Mouse (Mus musculus) G1E (cell line): ENCODE results near the gene Olfr874. TPM values are rescaled to one million over a fixed set of nuclear protein-coding genes. Genes with fewer than 3 reads are reported as not detected.

Experiments used
- ATAC-seq: 2 replicates; pipeline ENCODE4 v1.8.0; 2016; ENCODE audit warnings: mild to moderate bottlenecking; ENCODE audit not compliant: insufficient number of reproducible peaks, poor library complexity, low FRiP score, severe bottlenecking; ENCODE audit errors: extremely low read depth
- DNase-seq: peaks from one replicate; pipeline ENCODE4 v3.0.0; 2012; ENCODE audit warnings: low spot score
- H3K27me3 ChIP-seq: 2 replicates; pipeline ENCODE4 v1.6.1; 2012; ENCODE audit warnings: mild to moderate bottlenecking, low read length, inconsistent platforms; ENCODE audit not compliant: insufficient read depth
- H3K36me3 ChIP-seq: replicated peaks from 2 replicates; pipeline ENCODE3; 2012; ENCODE audit warnings: mild to moderate bottlenecking, inconsistent platforms
- H3K4me1 ChIP-seq: 2 replicates; pipeline ENCODE4 v1.6.1; 2012; ENCODE audit warnings: low read depth, low read length, inconsistent platforms, mixed read lengths; ENCODE audit not compliant: insufficient read depth
- H3K4me3 ChIP-seq: 2 replicates; pipeline ENCODE4 v1.5.1; 2012; ENCODE audit warnings: low read depth, mild to moderate bottlenecking, inconsistent platforms, low read length, moderate library complexity, mixed read lengths
- H3K9me3 ChIP-seq: replicated peaks from 2 replicates; pipeline ENCODE4 v1.6.1; 2012; ENCODE audit warnings: inconsistent platforms
- CTCF ChIP-seq: IDR thresholded peaks from 2 replicates; pipeline ENCODE4 v1.5.1; 2012; ENCODE audit warnings: low read depth, low read length, inconsistent platforms, mixed read lengths
- GATA1 ChIP-seq: IDR thresholded peaks from 2 replicates; pipeline ENCODE4 v1.6.1; 2012; ENCODE audit warnings: borderline replicate concordance, low read length, inconsistent platforms, mixed read lengths
- GATA2 ChIP-seq: IDR thresholded peaks from 2 replicates; pipeline ENCODE4 v1.6.1; 2012; ENCODE audit warnings: low read depth, low read length, inconsistent platforms, borderline replicate concordance
- POLR2AphosphoS5 ChIP-seq: IDR thresholded peaks from 2 replicates; pipeline ENCODE4 v1.6.1; 2012; ENCODE audit warnings: low read depth, low read length, inconsistent platforms; ENCODE audit not compliant: insufficient replicate concordance
- TAL1 ChIP-seq: conservative IDR thresholded peaks from 2 replicates; pipeline ENCODE4 v1.6.1; 2012; ENCODE audit warnings: low read depth, low read length, inconsistent platforms, mixed read lengths
- polyA plus RNA-seq: library from polyadenylated mRNA; stranded (reverse); fragments of >175 nt; gene quantifications from 2 replicates; pipeline ENCODE4 v1.2.3, GENCODE M21; 2012
- total RNA-seq, 2 experiments: library from RNA; stranded (forward) in 1 of 2; stranded (reverse) in 1 of 2; fragments of 200-1000 nt in 1 of 2; fragments of >200 nt in 1 of 2; fragmentation: Nextera tagmentation in 1 of 2; gene quantifications; 2 replicates each; pipeline ENCODE4 v1.2.3; 2014 to 2017

Olfr874 gene
- total RNA-seq (2014; fragmentation: Nextera tagmentation) (not detected in 2 replicates), total RNA-seq (2017) (0.05 TPM in 1 of 2 replicates, not detected in the other), polyA plus RNA-seq (not detected in 2 replicates)

DNA sequence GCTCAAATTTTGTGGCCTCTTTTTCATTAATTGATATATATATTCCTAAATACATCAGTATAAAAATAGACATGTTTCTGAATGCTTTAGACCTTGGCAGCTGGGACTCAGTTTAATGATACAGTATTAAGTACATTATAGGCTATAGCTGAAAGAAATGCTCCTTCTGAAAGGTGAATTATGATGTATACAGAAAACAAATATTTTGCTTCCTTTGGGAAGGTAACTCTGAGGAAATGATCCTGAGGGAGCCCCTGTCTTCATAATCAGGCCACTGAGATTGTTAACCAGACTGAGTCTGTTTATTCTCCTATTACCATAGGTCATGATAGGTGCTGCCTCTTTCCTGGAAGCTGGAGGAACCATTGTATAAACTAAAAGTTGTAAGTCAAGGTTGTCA, at the start of gene Olfr874:
Olfr874 (plus strand) TSS at position 301 of the 400 bp plus-strand sequence.
- ATAC-seq (no peak), DNase-seq (no peak)
- TF ChIP-seq CTCF, result no peak
- TF ChIP-seq GATA1, result no peak
- TF ChIP-seq TAL1, result no peak
- no peaks in the 10 kb centered on the region for H3K36me3 ChIP-seq
- no peaks in the 10 kb centered on the region for H3K27me3 ChIP-seq
- no peaks in the 10 kb centered on the region for H3K9me3 ChIP-seq
- no peak within 1 kb of the TSS for H3K4me3 ChIP-seq
- H3K4me1 ChIP-seq, result no peaks in the 10 kb centered on the region

DNA sequence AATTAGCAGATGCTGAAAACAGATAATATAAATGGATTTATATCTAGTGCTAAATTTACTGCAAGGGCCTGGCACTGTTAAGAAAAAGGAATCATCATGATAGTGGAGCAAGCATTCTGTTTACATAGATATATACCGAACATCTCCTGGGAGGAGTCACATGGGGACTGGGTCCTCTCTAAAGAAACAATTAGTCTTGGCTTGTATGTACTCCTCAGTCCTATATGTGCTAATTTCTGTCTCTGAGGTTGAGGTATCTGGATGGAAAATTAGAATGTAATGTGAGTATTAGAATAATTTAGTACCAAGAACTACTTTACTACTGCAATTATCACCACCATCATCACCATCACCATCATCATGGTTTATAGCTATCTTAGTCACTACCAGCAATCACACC, 28.8 kb upstream of the Olfr874 start, which contains the start of gene Olfr160:
Olfr160 (minus strand) TSS at position 101 of the 400 bp plus-strand sequence.
- no peak for TF ChIP-seq TAL1
- TF ChIP-seq POLR2AphosphoS5, result no peak
- TF ChIP-seq GATA2, result no peak
- TF ChIP-seq GATA1, result no peak
- TF ChIP-seq CTCF, result no peak
- no peaks in the 10 kb centered on the region for H3K36me3 ChIP-seq
- ATAC-seq (no peak), DNase-seq (no peak)
- H3K4me1 ChIP-seq, result no peaks in the 10 kb centered on the region
- no peak within 1 kb of the TSS for H3K4me3 ChIP-seq
- H3K9me3 ChIP-seq, result no peaks in the 10 kb centered on the region
- H3K27me3 ChIP-seq, result no peaks in the 10 kb centered on the region

DNA sequence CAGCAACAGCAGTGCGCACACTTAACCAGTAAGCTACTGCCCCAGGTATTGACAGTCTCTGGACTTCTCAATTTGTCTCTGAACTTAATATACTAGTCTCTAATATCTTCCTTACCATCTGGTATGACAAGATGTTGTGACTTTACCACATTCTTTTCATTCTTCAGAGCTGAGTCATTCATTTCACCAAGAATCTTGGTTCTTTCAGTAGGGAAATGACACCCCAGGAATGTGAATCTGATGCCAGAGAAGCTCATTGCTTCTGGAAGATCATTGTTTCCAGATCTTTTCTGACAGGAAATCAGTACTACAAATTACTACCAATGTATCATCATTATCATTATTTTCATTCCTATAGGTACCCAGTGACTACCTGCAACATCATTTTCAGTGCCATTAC, 10.6 kb upstream of the Olfr874 start:
- TF ChIP-seq CTCF (no peak), GATA2 (no peak), GATA1 (no peak)

DNA sequence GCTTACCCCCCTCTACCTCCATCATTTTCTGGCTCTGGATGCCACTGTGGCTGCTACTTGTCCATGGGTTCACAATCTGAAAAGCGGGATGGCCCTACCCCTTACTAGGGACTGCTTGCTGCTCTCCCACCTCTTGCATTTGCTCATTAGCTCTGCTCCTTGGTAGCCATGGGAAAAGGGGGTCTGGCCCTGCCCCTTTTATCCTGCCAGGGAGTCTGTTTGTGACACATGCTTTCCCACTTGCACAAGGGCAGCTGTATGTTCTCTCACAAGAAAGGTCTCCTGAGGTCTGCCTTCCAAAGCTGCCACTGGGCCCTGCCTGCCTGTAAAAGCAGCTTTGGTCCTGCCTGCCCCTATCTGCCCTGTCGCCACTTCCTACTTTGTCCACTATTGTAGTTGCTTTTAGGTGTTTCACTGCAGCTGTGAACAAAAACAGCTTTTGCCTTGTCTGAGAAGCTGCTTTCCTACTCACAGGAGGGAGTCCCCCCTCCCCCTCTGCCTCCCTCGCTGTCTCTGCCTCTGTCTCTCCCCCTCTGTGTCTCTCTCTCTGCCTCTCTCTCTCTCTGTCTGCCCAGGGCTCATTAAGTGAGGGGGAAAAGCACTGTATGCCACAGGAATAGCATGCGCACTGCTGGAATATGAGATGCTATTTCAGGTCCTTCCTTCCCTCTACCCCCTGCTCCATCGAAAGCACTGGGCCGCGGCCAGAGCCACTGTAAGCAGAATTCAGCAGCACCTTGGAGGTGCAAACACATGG, 5.6 kb downstream of the Olfr874 start:
- no peak overlapping the region for H3K4me3 ChIP-seq
- TF ChIP-seq TAL1 (no peak), GATA2 (no peak), POLR2AphosphoS5 (no peak), CTCF (no peak), GATA1 (no peak)
- DNase-seq, result no peak

More for the DNA sequence above, 10.6 kb upstream of the Olfr874 start:
- ATAC-seq, result no peak
- Histone ChIP-seq H3K9me3 (no peaks in the 10 kb centered on the region), H3K4me3 (no peak overlapping the region), H3K36me3 (no peaks in the 10 kb centered on the region), H3K27me3 (no peaks in the 10 kb centered on the region), H3K4me1 (no peaks in the 10 kb centered on the region)
- DNase-seq, result no peak

DNA sequence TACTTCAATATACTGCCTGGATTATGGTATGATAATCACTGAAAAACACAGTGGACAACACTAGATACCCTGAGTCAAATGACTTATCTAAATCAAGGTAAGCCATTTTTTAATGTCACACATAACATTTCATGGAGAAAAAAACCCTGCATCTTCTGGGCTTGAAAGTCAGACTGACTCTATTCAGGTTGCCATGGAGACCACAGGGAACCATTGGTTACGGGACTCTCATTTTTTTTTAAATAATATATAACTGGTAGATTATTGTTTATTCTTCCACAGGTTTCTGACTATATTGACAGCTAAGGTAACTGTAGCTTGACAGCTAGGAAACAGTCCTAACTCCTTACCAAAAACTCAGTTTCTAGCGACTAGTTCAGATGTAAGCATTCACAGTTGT, 6.6 kb downstream of the Olfr874 start:
- Histone ChIP-seq H3K4me1 (no peaks in the 10 kb centered on the region), H3K27me3 (no peaks in the 10 kb centered on the region), H3K4me3 (no peak overlapping the region), H3K36me3 (no peaks in the 10 kb centered on the region), H3K9me3 (no peaks in the 10 kb centered on the region)
- no peak for ATAC-seq
- DNase-seq, result no peak
- TF ChIP-seq POLR2AphosphoS5, result no peak
- TF ChIP-seq GATA2, result no peak
- no peak for TF ChIP-seq GATA1
- no peak for TF ChIP-seq TAL1

More for the DNA sequence above, 5.6 kb downstream of the Olfr874 start:
- H3K9me3 ChIP-seq, result no peaks in the 10 kb centered on the region
- no peaks in the 10 kb centered on the region for H3K4me1 ChIP-seq
- H3K36me3 ChIP-seq, result no peaks in the 10 kb centered on the region
- no peak for ATAC-seq
- no peaks in the 10 kb centered on the region for H3K27me3 ChIP-seq

DNA sequence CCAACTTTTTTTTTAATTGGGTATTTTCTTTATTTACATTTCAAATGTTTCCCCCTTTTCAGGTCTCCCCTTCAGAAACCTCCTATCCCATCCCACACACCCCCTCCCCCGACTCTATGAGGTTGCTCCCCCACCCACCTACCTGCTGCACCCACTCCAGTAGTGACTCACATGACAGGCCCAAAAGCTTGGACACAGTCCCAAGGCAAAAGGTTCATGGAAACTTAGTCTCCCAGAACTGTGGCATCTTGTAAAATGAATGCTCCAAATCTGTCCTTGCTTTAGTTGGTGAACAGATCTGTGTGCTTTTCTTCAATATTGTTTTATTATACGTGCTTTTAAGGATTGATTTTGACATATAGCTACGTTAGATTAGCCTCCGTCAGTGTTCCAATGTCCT, 7.1 kb downstream of the Olfr874 start:
- DNase-seq (no peak), ATAC-seq (no peak)
- no peaks in the 10 kb centered on the region for H3K27me3 ChIP-seq
- H3K4me3 ChIP-seq, result no peak overlapping the region
- H3K36me3 ChIP-seq, result no peaks in the 10 kb centered on the region
- TF ChIP-seq POLR2AphosphoS5 (no peak), GATA2 (no peak), TAL1 (no peak), CTCF (no peak)
- H3K4me1 ChIP-seq, result no peaks in the 10 kb centered on the region
- H3K9me3 ChIP-seq, result no peaks in the 10 kb centered on the region

DNA sequence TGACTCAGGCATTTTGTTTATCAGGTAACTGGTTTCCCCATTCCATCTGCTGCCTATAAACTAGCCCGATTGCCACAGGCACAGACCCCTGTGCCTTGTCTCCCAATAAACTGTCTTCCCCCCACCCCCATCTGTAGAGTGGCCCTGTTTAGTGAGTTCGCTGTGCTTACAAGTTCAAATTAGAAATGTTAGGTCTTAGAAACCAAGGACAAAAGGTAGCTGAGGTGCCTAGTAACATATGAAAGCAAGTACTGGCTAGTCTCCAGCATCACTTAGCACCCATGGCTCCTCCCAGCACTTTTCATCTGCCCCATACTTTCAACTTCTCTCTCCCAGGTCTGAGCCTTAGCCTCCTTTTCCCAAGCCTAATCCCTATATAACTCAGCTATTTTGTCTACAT, 16.8 kb downstream of the Olfr874 start:
- no peak for TF ChIP-seq CTCF
- Histone ChIP-seq H3K4me3 (no peak overlapping the region), H3K27me3 (no peaks in the 10 kb centered on the region), H3K36me3 (no peaks in the 10 kb centered on the region), H3K4me1 (no peaks in the 10 kb centered on the region), H3K9me3 (no peaks in the 10 kb centered on the region)
- ATAC-seq, result no peak
- DNase-seq, result no peak
